Mouse (Mus musculus) MEL (cell line): ENCODE results near the gene Eme2. TPM values are rescaled to one million over a fixed set of nuclear protein-coding genes. Genes with fewer than 3 reads are reported as not detected.

Source experiments
- DNase-seq: peaks from one replicate; pipeline ENCODE4 v3.0.0; 2011; ENCODE audit warnings: low read depth, low spot score
- H3K27ac ChIP-seq: 2 replicates; pipeline ENCODE4 v1.5.1; 2012; ENCODE audit warnings: low read depth, mild to moderate bottlenecking, control low read depth, low read length, moderate library complexity; ENCODE audit not compliant: control insufficient read depth
- H3K27me3 ChIP-seq, 2 experiments: fragments of 150-350 bp in 1 of 2; sonication (generic) in 1 of 2; 2 replicates each; pipeline ENCODE4 v1.6.1; 2012; ENCODE audit warnings: low read length in 2 of 2, mild to moderate bottlenecking in 2 of 2, improper control_type of control experiment in 1 of 2, moderate library complexity in 1 of 2; ENCODE audit not compliant: insufficient read depth in 2 of 2, control insufficient read depth in 1 of 2
- H3K36me3 ChIP-seq, 2 experiments: 2 replicates each; pipeline ENCODE4 v1.6.1; 2012 to 2014; ENCODE audit warnings: low read length in 2 of 2, improper control_type of control experiment in 1 of 2, inconsistent platforms in 1 of 2, mild to moderate bottlenecking in 1 of 2; ENCODE audit not compliant: insufficient read depth in 2 of 2, control insufficient read depth in 1 of 2
- H3K4me1 ChIP-seq, 2 experiments: fragments of 150-350 bp in 1 of 2; sonication (generic) in 1 of 2; 2 replicates each; pipeline ENCODE4 v1.6.1; 2012; ENCODE audit warnings: low read length in 2 of 2, improper control_type of control experiment in 1 of 2, mild to moderate bottlenecking in 1 of 2; ENCODE audit not compliant: insufficient read depth in 2 of 2, control insufficient read depth in 1 of 2
- H3K4me3 ChIP-seq, 2 experiments: fragments of 150-350 bp in 1 of 2; sonication (generic) in 1 of 2; 2 replicates each; pipeline ENCODE4 v1.5.1; 2012; ENCODE audit warnings: low read depth in 2 of 2, low read length in 2 of 2, mild to moderate bottlenecking in 2 of 2, moderate library complexity in 2 of 2, control low read depth in 1 of 2, improper control_type of control experiment in 1 of 2; ENCODE audit not compliant: control insufficient read depth in 1 of 2, insufficient read depth in 1 of 2
- H3K79me2 ChIP-seq: 2 replicates; pipeline ENCODE4 v1.6.1; 2012; ENCODE audit warnings: mild to moderate bottlenecking, low read length, moderate library complexity; ENCODE audit not compliant: control insufficient read depth, poor library complexity, insufficient read depth
- H3K9ac ChIP-seq: 2 replicates; pipeline ENCODE4 v1.6.1; 2012; ENCODE audit warnings: low read depth, mild to moderate bottlenecking, control low read depth, low read length, moderate library complexity; ENCODE audit not compliant: control insufficient read depth, poor library complexity, severe bottlenecking
- H3K9me3 ChIP-seq: fragments of 150-350 bp; sonication (generic); replicated peaks from 2 replicates; pipeline ENCODE4 v1.6.1; 2012; ENCODE audit warnings: mild to moderate bottlenecking, low read length, improper control_type of control experiment, moderate library complexity; ENCODE audit not compliant: insufficient read depth
- E2F4 ChIP-seq: IDR thresholded peaks from 2 replicates; pipeline ENCODE4 v1.6.1; 2011; ENCODE audit warnings: low read depth, low read length, improper control_type of control experiment, borderline replicate concordance
- ELF1 ChIP-seq: IDR thresholded peaks from 2 replicates; pipeline ENCODE4 v1.6.1; 2014; ENCODE audit warnings: low read depth, mild to moderate bottlenecking, inconsistent platforms, low read length, improper control_type of control experiment, moderate library complexity
- ETS1 ChIP-seq: IDR thresholded peaks from 2 replicates; pipeline ENCODE4 v1.6.1; 2012; ENCODE audit warnings: low read depth, mild to moderate bottlenecking, inconsistent platforms, low read length, improper control_type of control experiment, moderate library complexity
- HCFC1 ChIP-seq: IDR thresholded peaks from 2 replicates; pipeline ENCODE4 v1.6.1; 2012; ENCODE audit warnings: low read depth, mild to moderate bottlenecking, inconsistent platforms, low read length, improper control_type of control experiment, moderate library complexity
- KAT2A ChIP-seq: conservative IDR thresholded peaks from 2 replicates; pipeline ENCODE4 v1.6.1; 2012; ENCODE audit warnings: low read depth, low read length, improper control_type of control experiment, inconsistent platforms
- MAX ChIP-seq: IDR thresholded peaks from 2 replicates; pipeline ENCODE4 v1.6.1; 2011; ENCODE audit warnings: low read length, improper control_type of control experiment
- MAZ ChIP-seq: IDR thresholded peaks from 2 replicates; pipeline ENCODE4 v1.6.1; 2012; ENCODE audit warnings: low read depth, mild to moderate bottlenecking, inconsistent platforms, low read length, improper control_type of control experiment
- MXI1 ChIP-seq: IDR thresholded peaks from 2 replicates; pipeline ENCODE4 v1.6.1; 2011; ENCODE audit warnings: mild to moderate bottlenecking, low read depth, low read length, improper control_type of control experiment
- NELFE ChIP-seq: IDR thresholded peaks from 2 replicates; pipeline ENCODE4 v1.6.1; 2011; ENCODE audit warnings: low read depth, low read length, improper control_type of control experiment
- NRF1 ChIP-seq: IDR thresholded peaks from 2 replicates; pipeline ENCODE4 v1.6.1; 2014; ENCODE audit warnings: low read depth, mild to moderate bottlenecking, inconsistent platforms, low read length, improper control_type of control experiment, moderate library complexity; ENCODE audit not compliant: poor library complexity, insufficient read depth, severe bottlenecking
- POLR2AphosphoS2 ChIP-seq: IDR thresholded peaks from 2 replicates; pipeline ENCODE4 v1.6.1; 2011; ENCODE audit warnings: low read length, improper control_type of control experiment
- RAD21 ChIP-seq: IDR thresholded peaks from 2 replicates; pipeline ENCODE4 v1.6.1; 2011; ENCODE audit warnings: mild to moderate bottlenecking, low read depth, low read length, improper control_type of control experiment
- SIN3A ChIP-seq: IDR thresholded peaks from 2 replicates; pipeline ENCODE4 v1.6.1; 2012; ENCODE audit warnings: low read length, improper control_type of control experiment, inconsistent platforms
- TAL1 ChIP-seq: IDR thresholded peaks from 2 replicates; pipeline ENCODE4 v1.6.1; 2012; ENCODE audit warnings: mild to moderate bottlenecking, inconsistent platforms, low read length, moderate library complexity, mixed read lengths
- TCF12 ChIP-seq: IDR thresholded peaks from 2 replicates; pipeline ENCODE4 v1.6.1; 2014; ENCODE audit warnings: low read depth, mild to moderate bottlenecking, inconsistent platforms, low read length, improper control_type of control experiment, moderate library complexity
- UBTF ChIP-seq: IDR thresholded peaks from 2 replicates; pipeline ENCODE4 v1.6.1; 2012; ENCODE audit warnings: low read depth, mild to moderate bottlenecking, inconsistent platforms, low read length, improper control_type of control experiment, moderate library complexity, borderline replicate concordance; ENCODE audit not compliant: insufficient read depth
- USF1 ChIP-seq: IDR thresholded peaks from 2 replicates; pipeline ENCODE4 v1.6.1; 2014; ENCODE audit warnings: low read depth, mild to moderate bottlenecking, inconsistent platforms, low read length, improper control_type of control experiment, moderate library complexity
- ZC3H11A ChIP-seq: IDR thresholded peaks from 2 replicates; pipeline ENCODE4 v1.6.1; 2012; ENCODE audit warnings: low read depth, mild to moderate bottlenecking, inconsistent platforms, low read length, improper control_type of control experiment
- ZKSCAN1 ChIP-seq: IDR thresholded peaks from 2 replicates; pipeline ENCODE4 v1.6.1; 2012; ENCODE audit warnings: low read depth, mild to moderate bottlenecking, inconsistent platforms, low read length, improper control_type of control experiment, moderate library complexity
- ZMIZ1 ChIP-seq: IDR thresholded peaks from 2 replicates; pipeline ENCODE4 v1.6.1; 2012; ENCODE audit warnings: low read depth, mild to moderate bottlenecking, inconsistent platforms, low read length, improper control_type of control experiment, moderate library complexity
- ZNF384 ChIP-seq: IDR thresholded peaks from 2 replicates; pipeline ENCODE4 v1.6.1; 2012; ENCODE audit warnings: low read depth, mild to moderate bottlenecking, inconsistent platforms, low read length, improper control_type of control experiment
- polyA plus RNA-seq, 2 experiments: library from polyadenylated mRNA; stranded (reverse) in 1 of 2; unstranded in 1 of 2; fragments of >175 nt in 1 of 2; fragments of >200 nt in 1 of 2; gene quantifications; 2 replicates each; pipeline versions ENCODE4 v1.2.1 to v1.2.4; 2012; ENCODE audit warnings: low replicate concordance in 2 of 2, low read depth in 1 of 2; ENCODE audit not compliant: insufficient read length in 2 of 2, insufficient read depth in 1 of 2, missing spikeins in 1 of 2
- total RNA-seq: library from RNA; depleted of rRNA; stranded (reverse); fragments of 300-350 nt; gene quantifications from 2 replicates; pipeline ENCODE4 v1.2.3, GENCODE M21; 2012

Eme2 gene
- total and polyA plus RNA-seq, 3 experiments: 15.1 to 26.8 TPM; not detected in 1

DNA sequence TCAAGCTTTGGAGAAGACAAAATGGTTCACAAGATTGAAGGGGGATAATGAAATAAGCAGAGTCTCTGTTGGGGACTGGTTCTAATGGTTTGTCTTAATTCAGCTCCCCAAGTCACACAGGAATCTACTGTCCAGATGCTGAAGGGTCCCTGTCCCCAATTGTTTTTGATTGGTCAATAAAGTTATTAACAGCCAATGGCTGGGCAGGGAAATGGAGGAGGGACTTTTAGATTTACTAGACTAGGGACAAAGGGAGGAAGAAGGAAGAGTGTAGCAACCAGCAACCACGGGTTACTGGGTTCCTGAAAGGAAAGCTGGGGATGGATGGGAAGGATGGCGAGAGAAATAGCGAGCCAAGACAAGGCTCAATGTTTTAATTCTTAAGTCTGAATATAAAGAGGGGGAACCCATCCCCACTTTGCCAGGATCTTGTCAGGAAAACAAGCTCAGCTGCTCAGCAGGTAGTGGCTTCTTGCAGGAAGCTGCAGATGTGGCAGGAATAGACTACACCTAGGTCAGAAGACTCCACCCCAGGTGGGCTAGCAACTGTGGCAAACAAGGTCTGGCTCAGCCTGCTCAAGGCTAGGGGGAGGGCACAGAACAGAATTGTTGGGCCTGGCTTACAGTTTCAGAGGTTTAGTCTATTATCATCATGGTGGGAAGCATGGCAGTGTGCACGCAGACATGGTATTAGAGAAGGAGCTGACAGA, 21.0 kb downstream of the Eme2 start:
- H3K27ac ChIP-seq: no peak overlapping the region

DNA sequence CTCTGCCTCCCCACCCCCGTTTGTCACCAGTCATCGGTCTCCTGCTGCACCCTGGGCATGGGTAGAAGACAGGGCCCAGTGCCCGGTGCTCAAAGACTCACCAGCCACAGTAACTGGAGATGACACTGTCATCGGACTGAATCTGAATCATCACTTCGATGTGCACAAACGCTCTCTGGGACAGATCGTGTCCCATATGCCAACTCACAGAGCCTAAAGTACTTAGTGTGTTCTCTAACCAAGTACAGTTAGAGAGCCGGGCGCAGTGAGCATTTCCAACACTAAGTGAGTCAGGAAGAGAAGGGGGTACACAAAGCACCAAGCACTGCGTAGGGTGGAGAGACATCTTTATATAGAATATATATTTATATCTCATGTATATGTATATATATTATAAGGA, 27.0 kb downstream of the Eme2 start:
- no peak overlapping the region for H3K9ac ChIP-seq
- H3K4me3 ChIP-seq: no peak overlapping the region
- TF ChIP-seq ETS1: no peak
- no peak for TF ChIP-seq ZMIZ1
- no peak for TF ChIP-seq ZC3H11A
- no peak for TF ChIP-seq KAT2A
- no peak for TF ChIP-seq TCF12
- no peak for TF ChIP-seq RAD21
- peaks cover 0 to 1% of the 10 kb centered on the region in 2 experiments; a peak in 1 of 4 replicates for H3K27me3 ChIP-seq
- no peak for DNase-seq
- no peak overlapping the region for H3K27ac ChIP-seq
- no peaks in the 10 kb centered on the region for H3K79me2 ChIP-seq
- no peaks in the 10 kb centered on the region for H3K36me3 ChIP-seq
- H3K4me1 ChIP-seq: no peaks in the 10 kb centered on the region
- no peaks in the 10 kb centered on the region for H3K9me3 ChIP-seq

More for the DNA sequence above, 21.0 kb downstream of the Eme2 start:
- peaks cover 1 to 2% of the 10 kb centered on the region in 2 experiments; a peak in 3 of 4 replicates for H3K27me3 ChIP-seq
- TF ChIP-seq MAZ: no peak
- TF ChIP-seq ZMIZ1: no peak
- TF ChIP-seq UBTF: no peak
- TF ChIP-seq NRF1: no peak
- no peak for TF ChIP-seq SIN3A
- no peak for TF ChIP-seq POLR2AphosphoS2
- no peak for TF ChIP-seq MXI1
- no peak for TF ChIP-seq USF1
- TF ChIP-seq ZC3H11A: no peak
- no peak for TF ChIP-seq RAD21
- no peak for TF ChIP-seq TAL1
- TF ChIP-seq MAX: no peak
- no peak for TF ChIP-seq ZKSCAN1
- TF ChIP-seq HCFC1: no peak
- no peak for TF ChIP-seq NELFE
- TF ChIP-seq ELF1: no peak
- no peak for TF ChIP-seq E2F4
- TF ChIP-seq ZNF384: no peak
- TF ChIP-seq, all 39 proteins: peak for 0
- Histone ChIP-seq H3K36me3 (no peaks in the 10 kb centered on the region), H3K4me1 (no peaks in the 10 kb centered on the region), H3K9ac (no peak overlapping the region), H3K79me2 (no peaks in the 10 kb centered on the region), H3K9me3 (no peaks in the 10 kb centered on the region), H3K4me3 (no peak overlapping the region)
- no peak for DNase-seq
